Mouse (Mus musculus): ENCODE data around the gene Mob3a. TPM values are rescaled to one million over a fixed set of nuclear protein-coding genes. Genes with fewer than 3 reads are reported as not detected.

Mob3a gene
- total RNA-seq, 2 experiments from 2014 or later = 13.4 to 15.8 TPM

DNA sequence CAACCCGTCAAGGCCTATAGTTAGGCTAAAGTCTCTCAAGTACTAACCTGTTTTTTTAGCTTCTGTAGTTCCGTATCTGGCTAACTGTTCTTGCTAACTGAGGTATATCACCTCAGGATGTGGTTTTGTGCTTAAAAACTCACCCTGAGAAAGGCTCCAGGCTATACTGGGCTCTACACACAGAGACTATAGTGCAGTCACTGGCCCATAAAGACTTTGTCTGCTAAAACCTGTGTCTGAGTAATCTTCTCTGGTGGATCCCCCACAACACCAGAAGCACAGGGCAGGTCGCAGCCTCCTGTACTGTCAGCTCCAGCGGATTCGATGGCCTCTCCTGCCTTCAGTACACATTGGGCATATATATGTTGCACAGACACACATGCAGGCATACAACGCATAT is 19.8 kb downstream of the Mob3a start:
- no peak for DNase-seq (ENCODE audit: low spot score in 2 of 2)
- intact Hi-C loops (cut with DNase I) = loop anchor here (5.0 kb wide), 1 partner anchor 70 kb away; no protein-coding TSS in a partner anchor

- no peak for DNase-seq (ENCODE audit: low spot score in 2 of 2)
- intact Hi-C loops (cut with DNase I) = loop anchor here (5.0 kb wide), 1 partner anchor 68 kb away; no protein-coding TSS in a partner anchor
Observed at GRCm38 (mm10) chr10:80680260-80680696, 21.5 kb downstream of the Mob3a start.

DNA sequence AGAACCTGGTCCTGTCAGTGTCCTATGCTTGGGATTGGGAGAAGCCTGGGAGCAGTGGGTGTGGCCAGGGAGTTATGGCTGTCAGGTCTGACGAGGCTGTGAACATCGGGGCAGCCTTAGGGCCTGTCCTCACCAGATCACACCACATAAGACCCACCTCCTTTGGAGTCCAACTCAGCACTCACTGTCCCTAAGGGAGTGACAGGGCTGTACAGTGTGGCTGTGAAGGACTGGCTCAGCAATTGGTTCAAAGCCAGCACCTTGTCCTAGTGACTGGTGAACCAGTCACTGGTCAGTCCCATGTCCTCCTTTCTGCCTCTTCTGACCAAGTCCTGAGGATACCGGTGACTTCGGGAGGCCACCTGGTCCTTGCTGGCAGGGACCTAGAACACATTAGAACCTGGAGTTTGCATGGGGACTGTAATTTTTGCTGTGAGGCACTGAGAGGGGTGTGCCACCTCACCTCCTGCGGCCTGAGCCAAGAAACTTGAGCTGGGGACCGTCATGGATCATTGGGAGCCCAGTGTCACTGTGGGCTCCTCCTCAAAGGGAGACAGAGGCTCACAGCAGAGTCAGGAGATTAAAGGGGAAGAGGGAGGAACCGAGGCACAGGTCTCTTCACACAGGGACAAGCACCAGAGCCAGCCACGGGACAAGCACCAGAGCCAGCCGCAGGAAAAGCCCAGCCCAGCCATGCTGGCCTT is 22.1 kb downstream of the Mob3a start:
- intact Hi-C loops (cut with DNase I) = loop anchor here (5.0 kb wide), 2 partner anchors 67 to 92 kb away; no protein-coding TSS in a partner anchor
- DNase-seq (ENCODE audit: low spot score in 2 of 2) = no peak

GRCm38 (mm10) chr10:80678601-80679377 is 23.0 kb downstream of the Mob3a start:
- intact Hi-C loops (cut with DNase I) = loop anchor here (5.0 kb wide), 1 partner anchor 91 kb away; no protein-coding TSS in a partner anchor
- DNase-seq (ENCODE audit: low spot score in 2 of 2) = no peak

GRCm38 (mm10) chr10:80677942-80678436 is 23.8 kb downstream of the Mob3a start, which contains the start of gene Mknk2:
TSS of gene Mknk2 (minus strand) at chr10:80678112.
- DNase-seq (ENCODE audit: low spot score in 2 of 2) = peak; percentile 76 to 84
- intact Hi-C loops (cut with DNase I) = loop anchor here (2.0 to 5.0 kb wide), 2 partner anchors 25 to 91 kb away; partner anchors contain the start of gene Izumo4

GRCm38 (mm10) chr10:80677128-80677875 is 24.5 kb downstream of the Mob3a start:
- DNase-seq (ENCODE audit: low spot score in 2 of 2) = peak in 1 of 2 experiments; percentile 45
- intact Hi-C loops (cut with DNase I) = loop anchor here (2.0 to 5.0 kb wide), 2 partner anchors 25 to 90 kb away; partner anchors contain the start of gene Izumo4

- DNase-seq (ENCODE audit: low spot score in 2 of 2) = peak; percentile 99 to 100
- intact Hi-C loops (cut with DNase I) = loop anchor here (1.0 to 5.0 kb wide), 3 partner anchors 26 to 89 kb away; partner anchors contain the start of gene Izumo4
Observed at GRCm38 (mm10) chr10:80676198-80676928, 25.4 kb downstream of the Mob3a start.

DNA sequence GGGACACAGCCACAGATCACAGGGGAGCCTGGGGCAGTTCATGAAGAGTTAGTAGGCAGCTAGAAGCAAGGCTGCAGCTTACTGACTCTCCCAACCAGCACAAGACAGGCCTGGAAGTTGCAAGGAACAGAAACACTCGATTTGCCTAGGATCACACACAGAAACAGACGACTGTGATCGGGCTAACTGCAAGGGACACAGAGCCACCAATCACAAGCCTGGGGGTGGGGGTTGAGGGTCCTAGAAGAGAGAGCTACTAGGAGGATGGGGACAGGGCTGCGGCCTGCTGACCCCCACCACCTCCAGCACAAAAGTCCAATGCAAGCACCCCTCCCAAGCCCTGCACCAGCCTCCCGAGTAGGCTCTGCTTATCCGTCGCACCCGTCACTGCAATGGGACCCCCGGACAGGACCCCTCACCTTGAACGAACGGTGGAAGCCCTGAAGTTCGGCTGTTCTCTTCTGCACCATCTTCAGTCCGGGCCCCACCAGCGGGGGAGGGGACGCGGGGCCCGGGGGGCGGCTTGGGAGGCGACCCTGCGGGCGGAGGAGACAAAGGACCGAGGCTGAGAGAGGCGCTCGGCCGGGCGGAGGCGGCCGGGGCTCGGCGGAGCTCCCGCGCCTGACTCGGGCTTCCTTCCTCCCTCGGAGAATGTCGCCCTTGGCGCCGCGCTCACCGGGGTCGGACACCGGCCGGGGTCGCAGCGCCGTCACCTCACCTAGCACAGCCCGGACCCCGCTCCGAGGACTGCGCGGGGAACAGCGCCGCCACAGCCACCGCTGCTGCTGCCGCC is 26.2 kb downstream of the Mob3a start:
- intact Hi-C loops (cut with DNase I) = loop anchor here (1.0 to 5.0 kb wide), 4 partner anchors 19 to 88 kb away; partner anchors contain the start of genes Btbd2 and Izumo4

DNA sequence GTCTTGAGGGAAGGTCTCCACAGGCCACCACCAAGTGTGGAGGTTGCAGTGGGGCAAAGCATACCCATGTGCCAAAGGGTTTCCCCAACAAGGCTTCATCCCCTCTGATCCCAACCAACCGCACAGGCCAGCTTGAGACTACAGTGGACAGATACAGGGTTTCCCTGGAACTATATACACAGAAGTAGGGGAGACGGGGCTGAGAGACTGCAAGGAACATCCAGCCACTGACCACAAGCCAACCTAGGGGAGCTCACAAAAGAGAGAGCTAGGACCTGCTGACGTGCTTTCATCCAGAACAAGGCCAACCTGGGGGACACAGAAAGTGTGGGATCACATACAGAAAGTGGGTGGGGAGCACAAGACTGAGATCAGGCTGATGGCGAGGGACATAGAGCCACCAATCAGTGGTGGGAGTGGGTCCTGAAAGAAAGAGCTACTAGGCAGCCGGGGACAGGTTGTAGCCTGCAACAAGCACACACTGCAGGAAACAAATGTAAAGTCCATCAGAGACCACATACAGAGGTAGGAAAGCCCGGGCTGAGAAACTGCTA is 26.8 kb downstream of the Mob3a start:
- no peak for DNase-seq (ENCODE audit: low spot score in 2 of 2)
- intact Hi-C loops (cut with DNase I) = loop anchor here (2.0 to 5.0 kb wide), 2 partner anchors 18 to 88 kb away; partner anchors contain the start of gene Btbd2

More for the DNA sequence above, 26.2 kb downstream of the Mob3a start:
- DNase-seq (ENCODE audit: low spot score in 2 of 2) = peak; percentile 34

- DNase-seq (ENCODE audit: low spot score in 2 of 2) = no peak
- intact Hi-C loops (cut with DNase I) = loop anchor here (2.0 kb wide), 1 partner anchor 17 kb away; the partner anchor contains the start of gene Btbd2
Observed at GRCm38 (mm10) chr10:80674161-80674711, 27.5 kb downstream of the Mob3a start.

- intact Hi-C loops (cut with DNase I) = loop anchor here (2.0 kb wide), 1 partner anchor 17 kb away; the partner anchor contains the start of gene Btbd2
- no peak for DNase-seq (ENCODE audit: low spot score in 2 of 2)
Observed at GRCm38 (mm10) chr10:80673690-80674089, 28.1 kb downstream of the Mob3a start.

DNA sequence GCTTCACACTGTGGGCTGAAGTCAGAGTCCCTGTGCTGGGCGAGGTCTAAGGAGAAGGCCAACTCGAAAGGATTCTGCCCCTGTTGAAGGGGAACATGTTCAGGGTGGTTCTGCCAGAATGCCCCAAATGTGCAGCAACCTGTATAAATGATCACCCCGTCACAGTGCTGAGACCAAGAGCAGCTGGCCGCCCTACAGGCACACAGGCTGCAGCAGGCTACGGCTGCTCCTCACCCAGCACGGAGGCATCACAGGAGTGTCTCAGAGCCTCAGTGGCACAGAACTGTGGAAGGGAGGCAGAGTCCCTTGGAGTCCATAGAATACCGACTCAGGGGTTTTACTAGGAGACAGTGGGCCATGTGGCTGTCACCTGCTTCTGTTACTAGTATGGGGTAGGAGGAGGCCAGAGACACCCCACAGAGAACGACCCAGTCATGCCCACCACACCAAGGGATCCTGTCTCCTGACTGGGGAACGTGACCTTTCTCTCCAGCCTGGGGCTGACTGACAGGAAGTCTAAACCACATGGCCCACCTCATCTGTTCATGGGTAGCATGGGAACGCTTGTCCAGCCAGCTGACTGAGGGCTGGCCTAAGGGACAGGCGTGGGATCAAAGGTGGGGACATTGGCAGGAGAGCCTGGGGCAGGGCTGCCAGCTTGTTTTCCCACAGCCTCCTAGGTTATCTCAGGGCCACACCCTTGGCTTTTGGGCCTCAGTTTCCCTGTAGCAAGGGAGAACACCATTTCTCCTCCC is 29.7 kb downstream of the Mob3a start:
- intact Hi-C loops (cut with DNase I) = no loop called here
- no peak for DNase-seq (ENCODE audit: low spot score in 2 of 2)

DNA sequence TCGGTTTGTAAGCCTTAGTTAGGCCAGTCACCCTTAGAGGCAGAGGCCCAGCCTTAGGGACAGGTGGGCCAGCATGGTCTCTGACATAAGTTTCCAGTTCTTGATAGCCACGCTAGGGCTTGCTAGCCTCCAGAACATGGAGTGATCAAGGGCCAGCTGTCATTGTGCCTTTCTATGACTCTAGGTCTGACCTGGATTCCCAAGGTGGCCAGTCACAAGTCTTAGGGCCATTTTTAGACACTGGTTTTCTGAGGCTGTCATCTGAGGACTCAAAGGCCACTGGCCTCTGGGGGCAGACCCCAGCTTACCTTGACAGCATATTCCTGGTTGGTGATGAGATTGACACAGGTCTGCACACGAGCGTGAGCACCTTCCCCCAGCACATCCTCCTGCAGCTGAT is 30.5 kb downstream of the Mob3a start:
- intact Hi-C loops (cut with DNase I) = no loop called here
- DNase-seq (ENCODE audit: low spot score in 2 of 2) = no peak

- DNase-seq (ENCODE audit: low spot score in 2 of 2) = no peak
- intact Hi-C loops (cut with DNase I) = no loop called here
Observed at GRCm38 (mm10) chr10:80670531-80670930, 31.2 kb downstream of the Mob3a start.

GRCm38 (mm10) chr10:80669737-80670485 is 31.9 kb downstream of the Mob3a start:
- intact Hi-C loops (cut with DNase I) = no loop called here
- no peak for DNase-seq (ENCODE audit: low spot score in 2 of 2)

DNA sequence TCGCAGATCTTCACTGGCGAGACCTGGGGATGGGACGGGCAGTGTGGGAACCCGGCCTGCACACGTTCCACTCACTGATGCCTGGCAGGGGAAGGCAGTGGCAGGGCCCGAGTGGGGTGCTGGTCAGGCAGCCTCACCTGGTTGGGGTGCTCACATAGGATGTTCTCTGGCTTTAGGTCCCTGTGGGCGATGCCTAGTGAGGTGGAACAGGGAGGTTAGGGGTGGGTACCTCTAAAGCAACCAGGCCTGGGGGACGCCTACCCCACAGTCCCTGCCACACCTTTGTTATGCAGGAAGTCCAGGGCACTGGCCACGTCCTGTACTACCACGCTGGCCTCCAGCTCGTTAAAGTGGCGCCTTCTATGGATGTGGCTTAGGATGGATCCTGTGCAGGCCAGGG is 32.8 kb downstream of the Mob3a start:
- intact Hi-C loops (cut with DNase I) = no loop called here
- DNase-seq (ENCODE audit: low spot score in 2 of 2) = no peak
